Mouse (Mus musculus) hindbrain, embryonic 11.5 days (tissue): ENCODE data around the gene Taz. TPM values are rescaled to one million over a fixed set of nuclear protein-coding genes. Genes with fewer than 3 reads are reported as not detected.

ENCODE experiments used
- ATAC-seq: fragments of 200-750 bp; cut with Nextera tagmentation; 2 replicates; pipeline ENCODE4 v1.8.0; 2017; ENCODE audit warnings: mild to moderate bottlenecking, moderate TSS enrichment, moderate library complexity; ENCODE audit not compliant: low FRiP score
- DNase-seq: peaks from one replicate; pipeline ENCODE4 v3.0.0-alpha.2; 2015; ENCODE audit warnings: low spot score
- H3K27ac ChIP-seq: fragments of 300-500 bp; sonication (generic); 2 replicates; pipeline ENCODE4 v1.5.1; 2014; ENCODE audit warnings: mild to moderate bottlenecking, low read depth, low read length
- H3K27me3 ChIP-seq: fragments of 300-500 bp; sonication (generic); 2 replicates; pipeline ENCODE4 v1.6.1; 2014; ENCODE audit warnings: mild to moderate bottlenecking, low read length, moderate library complexity, mixed read lengths; ENCODE audit not compliant: control insufficient read depth, insufficient read depth
- H3K36me3 ChIP-seq: fragments of 300-500 bp; sonication (generic); 2 replicates; pipeline ENCODE4 v1.6.1; 2014; ENCODE audit warnings: mild to moderate bottlenecking, low read length, moderate library complexity, mixed read lengths; ENCODE audit not compliant: control insufficient read depth, insufficient read depth
- H3K4me1 ChIP-seq: fragments of 300-500 bp; sonication (generic); replicated peaks from 2 replicates; pipeline ENCODE4 v1.6.1; 2014; ENCODE audit warnings: low read length, mixed read lengths; ENCODE audit not compliant: control insufficient read depth, insufficient read depth
- H3K4me2 ChIP-seq: fragments of 300-500 bp; sonication (generic); replicated peaks from 2 replicates; pipeline ENCODE4 v1.6.1; 2014; ENCODE audit warnings: mild to moderate bottlenecking, low read depth, low read length
- H3K4me3 ChIP-seq: fragments of 300-500 bp; sonication (generic); 2 replicates; pipeline ENCODE4 v1.5.1; 2014; ENCODE audit warnings: low read depth, low read length
- H3K9ac ChIP-seq: fragments of 300-500 bp; sonication (generic); 2 replicates; pipeline ENCODE4 v1.6.1; 2014; ENCODE audit warnings: low read depth, low read length
- H3K9me3 ChIP-seq: fragments of 300-500 bp; sonication (generic); 2 replicates; pipeline ENCODE4 v1.6.1; 2016; ENCODE audit warnings: low read length; ENCODE audit not compliant: control insufficient read depth
- WGBS: fragments of 180-500 bp; shearing (Covaris S2); extraction: QIAGEN DNeasy Blood & Tissue Kit; methylation state at CpG from one replicate; pipeline ENCODE4 v1.1.7; 2014; 5-methylcytosine and 5-hydroxymethylcytosine counted together
- polyA plus RNA-seq: library from polyadenylated mRNA; unstranded; fragments of >200 nt; fragmentation: Nextera tagmentation; extraction: Ambion mirVana; gene quantifications from 2 replicates; pipeline ENCODE4 v1.2.1, GENCODE M21; 2014

The Taz gene
- 57.0 and 58.3 TPM in 2 replicates for polyA plus RNA-seq

- Histone ChIP-seq H3K27ac (peak within 1 kb of the TSS; percentile 19; the same call in 1 of the 2 replicates), H3K27me3 (no peaks in the 10 kb centered on the region), H3K4me2 (peak within 1 kb of the TSS; percentile 45), H3K9ac (peak within 1 kb of the TSS; percentile 64), H3K9me3 (no peaks in the 10 kb centered on the region), H3K4me3 (peak within 1 kb of the TSS; percentile 43), H3K36me3 (no peaks in the 10 kb centered on the region), H3K4me1 (no peaks in the 10 kb centered on the region)
- 9% methylated on average over 16 of the region's 16 CpGs for WGBS
- ATAC-seq (peak; percentile 56), DNase-seq (peak; percentile 42)
Measured at GRCm38 (mm10) chrX:74281732-74282394, at the start of gene Taz, which contains the start of gene Dnase1l1. Gene Taz (plus strand): TSS chrX:74281912. Gene Dnase1l1 (minus strand): TSS chrX:74282337.

DNA sequence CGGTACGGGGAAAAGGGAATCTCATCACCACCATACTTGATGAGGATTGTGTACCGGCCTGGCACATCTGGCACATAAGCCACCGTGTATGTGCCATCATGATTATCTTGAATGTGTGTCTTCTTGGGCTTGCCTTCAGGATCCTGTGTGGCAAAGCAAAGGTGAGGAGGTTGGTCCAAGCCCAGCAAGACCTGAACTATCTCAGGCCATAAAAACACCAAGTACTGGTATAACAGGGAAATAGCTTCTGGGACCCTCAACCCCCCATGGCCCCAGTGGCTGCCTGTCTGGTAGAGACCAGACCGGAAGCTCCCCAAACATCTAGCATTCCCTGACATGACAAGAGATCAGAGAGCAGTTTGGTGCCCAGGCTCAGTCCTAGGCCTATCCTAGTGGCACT, 48.5 kb upstream of the Taz start:
- H3K4me2 ChIP-seq, result no peak overlapping the region
- H3K9ac ChIP-seq, result no peak overlapping the region
- no peak overlapping the region for H3K4me3 ChIP-seq
- DNase-seq (no peak), ATAC-seq (no peak)
- H3K36me3 ChIP-seq, result peaks cover 7% of the 10 kb centered on the region
- no peak overlapping the region for H3K27ac ChIP-seq
- no peaks in the 10 kb centered on the region for H3K27me3 ChIP-seq
- 93% methylated on average over 5 of the region's 5 CpGs for WGBS
- no peaks in the 10 kb centered on the region for H3K4me1 ChIP-seq
- no peaks in the 10 kb centered on the region for H3K9me3 ChIP-seq

- Histone ChIP-seq H3K9me3 (no peaks in the 10 kb centered on the region), H3K9ac (no peak overlapping the region), H3K27me3 (no peaks in the 10 kb centered on the region), H3K4me3 (no peak overlapping the region), H3K27ac (no peak overlapping the region), H3K4me2 (no peak overlapping the region), H3K36me3 (peaks cover 11% of the 10 kb centered on the region; the same call in 1 of the 2 replicates), H3K4me1 (no peaks in the 10 kb centered on the region)
- ATAC-seq (no peak), DNase-seq (no peak)
- WGBS, result 94% methylated on average over 4 of the region's 4 CpGs
Measured at GRCm38 (mm10) chrX:74240332-74240731, 41.4 kb upstream of the Taz start.

- no peak overlapping the region for H3K9ac ChIP-seq
- ATAC-seq (no peak), DNase-seq (no peak)
- no peaks in the 10 kb centered on the region for H3K27me3 ChIP-seq
- H3K27ac ChIP-seq, result no peak overlapping the region
- no peaks in the 10 kb centered on the region for H3K4me1 ChIP-seq
- H3K36me3 ChIP-seq, result peaks cover 9% of the 10 kb centered on the region; the same call in 1 of the 2 replicates
- peak overlapping the region; percentile 49; the same call in 1 of the 2 replicates for H3K4me2 ChIP-seq
- H3K9me3 ChIP-seq, result no peaks in the 10 kb centered on the region
- H3K4me3 ChIP-seq, result peak overlapping the region; percentile 57
- 92% methylated on average over 2 of the region's 2 CpGs for WGBS
Measured at GRCm38 (mm10) chrX:74243396-74243795, 38.3 kb upstream of the Taz start.

- Histone ChIP-seq H3K9ac (peak overlapping the region; percentile 40), H3K27me3 (no peaks in the 10 kb centered on the region), H3K4me3 (peak overlapping the region; percentile 57), H3K4me1 (no peaks in the 10 kb centered on the region), H3K36me3 (peaks cover 9% of the 10 kb centered on the region; the same call in 1 of the 2 replicates), H3K9me3 (no peaks in the 10 kb centered on the region), H3K27ac (no peak overlapping the region), H3K4me2 (peak overlapping the region; percentile 49)
- ATAC-seq (no peak), DNase-seq (no peak)
- 72% methylated on average over 3 of the region's 3 CpGs for WGBS
Measured at GRCm38 (mm10) chrX:74243807-74244206, 37.9 kb upstream of the Taz start.

GRCm38 (mm10) chrX:74244614-74245083, 37.1 kb upstream of the Taz start:
- peak; percentile 49 for DNase-seq
- peak overlapping the region; percentile 49 for H3K4me2 ChIP-seq
- H3K4me1 ChIP-seq, result no peaks in the 10 kb centered on the region
- no peaks in the 10 kb centered on the region for H3K27me3 ChIP-seq
- no peaks in the 10 kb centered on the region for H3K9me3 ChIP-seq
- H3K4me3 ChIP-seq, result peak overlapping the region; percentile 57
- peaks cover 9% of the 10 kb centered on the region; the same call in 1 of the 2 replicates for H3K36me3 ChIP-seq
- ATAC-seq, result peak; percentile 59
- peak overlapping the region; percentile 42 for H3K27ac ChIP-seq
- 9% methylated on average over 2 of the region's 3 CpGs for WGBS
- H3K9ac ChIP-seq, result peak overlapping the region; percentile 76

DNA sequence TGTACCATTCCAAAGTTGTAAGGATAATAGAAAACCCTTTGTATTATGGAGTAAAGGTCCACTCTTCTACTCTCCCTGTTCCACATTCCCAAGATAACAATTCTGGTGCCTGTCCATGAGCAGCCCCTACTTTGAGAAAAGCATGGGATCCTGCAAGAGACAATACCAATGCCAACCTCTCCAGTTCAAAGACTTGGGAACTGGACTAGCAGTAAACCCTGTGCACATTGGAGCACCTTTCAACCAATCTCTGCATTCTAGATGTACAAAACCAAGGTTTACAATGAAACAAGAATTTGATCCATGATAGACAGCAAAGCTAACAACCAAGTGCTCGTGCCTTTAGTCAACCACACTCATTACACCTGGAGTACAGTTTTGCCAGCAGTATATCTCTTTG, 36.6 kb upstream of the Taz start:
- ATAC-seq (no peak), DNase-seq (peak; percentile 10)
- Histone ChIP-seq H3K4me3 (peak overlapping the region; percentile 57), H3K9ac (peak overlapping the region; percentile 76; the same call in 1 of the 2 replicates), H3K36me3 (peaks cover 6% of the 10 kb centered on the region; the same call in 1 of the 2 replicates), H3K9me3 (no peaks in the 10 kb centered on the region), H3K27ac (peak overlapping the region; percentile 42; the same call in 1 of the 2 replicates), H3K27me3 (no peaks in the 10 kb centered on the region), H3K4me1 (no peaks in the 10 kb centered on the region), H3K4me2 (peak overlapping the region; percentile 49)
- WGBS, result 29% methylated on average over 1 of the region's 1 CpGs

- Histone ChIP-seq H3K4me1 (no peaks in the 10 kb centered on the region), H3K27ac (peak overlapping the region; percentile 79), H3K9me3 (no peaks in the 10 kb centered on the region), H3K4me2 (peak overlapping the region; percentile 49), H3K36me3 (peaks cover 4% of the 10 kb centered on the region; the same call in 1 of the 2 replicates), H3K27me3 (no peaks in the 10 kb centered on the region), H3K9ac (peak overlapping the region; percentile 76), H3K4me3 (peak overlapping the region; percentile 57)
- WGBS, result 32% methylated on average over 16 of the region's 21 CpGs
- peak; percentile 76 for DNase-seq
- ATAC-seq, result peak; percentile 55
Measured at GRCm38 (mm10) chrX:74245687-74246086, 36.0 kb upstream of the Taz start.
